Mouse (Mus musculus): ENCODE measurements around the gene Zfp958. TPM values are rescaled to one million over a fixed set of nuclear protein-coding genes. Genes with fewer than 3 reads are reported as not detected.

Zfp958 gene
- 4.9 TPM for total RNA-seq (2023)

GRCm38 (mm10) chr8:4612932-4613853 is at the start of gene Zfp958:
Zfp958 (plus strand) TSS chr8:4613167.

Other genes with a start within 250 kb of the Zfp958 start
- gene Cers4, start 120.1 kb upstream of the Zfp958 start, total RNA-seq (2023) = 41.4 TPM
- gene Shcbp1, start 166.4 kb downstream of the Zfp958 start, total RNA-seq (2023) = 0.82 TPM

Data from CD4-positive naive resting alpha-beta T cell, adult 76 days (primary cell).